Mouse (Mus musculus) liver, postnatal 0 days (tissue): Measurements from ENCODE around the gene Igfbp6.

Experiments
- CTCF ChIP-seq: sonication (generic); IDR thresholded peaks from 2 replicates; pipeline ENCODE4 v1.5.1; 2016; ENCODE audit warnings: antibody characterized with exemption, low read depth
- EP300 ChIP-seq: IDR thresholded peaks from 2 replicates; pipeline ENCODE4 v1.6.1; 2016; ENCODE audit warnings: antibody characterized with exemption, low read depth, mild to moderate bottlenecking

- TF ChIP-seq CTCF: no peak
- TF ChIP-seq EP300: no peak
Observed at GRCm38 (mm10) chr15:102192820-102193386, 48.7 kb downstream of the Igfbp6 start.
